ENCODE assay signal across 25 mouse cellular contexts in genomic region chr2:12026220-12026619, GRCm38 (mm10).
A peak's percentile ranks its signal among the peaks of the same experiment; 100 is the strongest.
DNase-seq lines count a peak whose midpoint lies in the region; ATAC-seq and TF ChIP-seq lines count a peak whose summit lies in the region.
"Had no signal": no experiment of that assay in that cellular context is flagged by ENCODE, and none has a peak within 500 bp of the region (broad histone marks: within the 10 kb centered on the region; RNA-seq: fewer than 3 reads in every experiment).

No protein-coding gene starts in this region.

- dilution Hi-C loops in CH12.LX (cut with MboI; ENCODE audit: extremely low pct_ligation_motif_present, extremely low pct_unique_long_range_greater_than_20kb, low sequenced_read_pairs), result no loop called here

- H3K36me3 ChIP-seq in CH12.LX (replicated peaks in 1 of 2; ENCODE audit: control insufficient read depth in 1 of 2, insufficient read depth in 1 of 2, low read length in 1 of 2), result no peaks in the 10 kb centered on the region
- no peaks in the 10 kb centered on the region for H3K36me3 ChIP-seq in stomach, postnatal 0 days (ENCODE audit: control insufficient read depth, insufficient read depth, low read length)
- no peaks in the 10 kb centered on the region for H3K36me3 ChIP-seq in hindbrain, embryonic 13.5 days
- H3K36me3 ChIP-seq: embryonic facial prominence, embryonic 10.5 days; G1E; heart, embryonic 15.5 days had no signal

- H3K9me3 ChIP-seq in CH12.LX (replicated peaks; ENCODE audit: low read length), result no peaks in the 10 kb centered on the region
- H3K9me3 ChIP-seq in stomach, postnatal 0 days (ENCODE audit: control insufficient read depth, low read length), result no peaks in the 10 kb centered on the region
- no peaks in the 10 kb centered on the region for H3K9me3 ChIP-seq in hindbrain, embryonic 13.5 days
- H3K9me3 ChIP-seq: embryonic facial prominence, embryonic 10.5 days; forebrain, embryonic 13.5 days; G1E; heart, embryonic 15.5 days had no signal

- no peak for ATAC-seq in stomach, postnatal 0 days (ENCODE audit: low FRiP score, low TSS enrichment)
- no peak for ATAC-seq in hindbrain, embryonic 13.5 days (ENCODE audit: low FRiP score)
- ATAC-seq: activated CD4-positive, CD25-positive, alpha-beta regulatory T cell, adult 4 months; CD4-positive, CD25-positive, alpha-beta regulatory T cell, adult 4 months; forebrain, embryonic 13.5 days; intestine, embryonic 16.5 days had no signal

- H3K4me1 ChIP-seq in CH12.LX (ENCODE audit: control insufficient read depth in 1 of 2, insufficient read depth in 2 of 2), result no peaks in the 10 kb centered on the region
- no peaks in the 10 kb centered on the region for H3K4me1 ChIP-seq in stomach, postnatal 0 days (replicated peaks; ENCODE audit: control insufficient read depth, insufficient read depth)
- 0 out of 2 replicates have a peak, but pooled peaks cover 3% of the 10 kb centered on the region for H3K4me1 ChIP-seq in hindbrain, embryonic 13.5 days (replicated peaks)
- H3K4me1 ChIP-seq: embryonic facial prominence, embryonic 10.5 days; forebrain, embryonic 13.5 days had no signal

- WGBS in stomach, postnatal 0 days, result 63% methylated on average over 1 of the region's 1 CpGs
- 67% methylated on average over 1 of the region's 1 CpGs for WGBS in hindbrain, embryonic 13.5 days

- TF ChIP-seq RAD21 in CH12.LX (IDR thresholded peaks at IDR 0.05; ENCODE audit: low read depth, low read length), result no peak

- DNase-seq in heart, adult 11 months, result peak; percentile 59
- DNase-seq in heart, adult 18-20 months, result no peak
- DNase-seq in CH12.LX (ENCODE audit: extremely low read depth), result peak; percentile 10
- DNase-seq in R1 (ENCODE audit: low read depth, low spot score), result peak; percentile 70
- DNase-seq in stomach, postnatal 0 days (ENCODE audit: low spot score), result no peak
- no peak for DNase-seq in urinary bladder, postnatal 4 days (ENCODE audit: low spot score in 2 of 2)
- DNase-seq: adrenal gland, adult 2 months; adrenal gland, postnatal 25 days; B cell, adult 2 months; cerebellum, adult 18-20 months; cerebellum, postnatal 10 days; gastrocnemius, adult 2 months; gastrocnemius, postnatal 25 days; heart, adult 2 months; heart, postnatal 14 days had no signal

- TF ChIP-seq EP300 in CH12.LX (IDR thresholded peaks at IDR 0.05; ENCODE audit: low read length), result no peak
- TF ChIP-seq EP300 in stomach, postnatal 0 days (optimal IDR thresholded peaks at IDR 0.05), result no peak

- H3K79me2 ChIP-seq in CH12.LX (replicated peaks; ENCODE audit: control insufficient read depth, extremely low read depth, insufficient read depth, poor library complexity, severe bottlenecking), result no peaks in the 10 kb centered on the region

- H3K9ac ChIP-seq in CH12.LX (ENCODE audit: insufficient read depth, low read depth), result no peak overlapping the region
- H3K9ac ChIP-seq in stomach, postnatal 0 days (ENCODE audit: low read length), result no peak overlapping the region
- no peak overlapping the region for H3K9ac ChIP-seq in hindbrain, embryonic 13.5 days
- H3K9ac ChIP-seq: forebrain, embryonic 13.5 days; heart, embryonic 15.5 days; hindbrain, embryonic 14.5 days had no signal

- TF ChIP-seq CTCF in CH12.LX (conservative IDR thresholded peaks at IDR 0.05 in 1 of 2, IDR thresholded peaks at IDR 0.05 in 1 of 2; ENCODE audit: low read depth in 2 of 2, low read length in 2 of 2), result peak in 1 of 2 experiments; percentile 20; a peak in 1 of 4 replicates
- 0 out of 2 replicates have a peak, but pooled peaks have one; percentile 14 for TF ChIP-seq CTCF in stomach, postnatal 0 days (IDR thresholded peaks at IDR 0.05; ENCODE audit: low read depth)

- no peak overlapping the region for H3K4me2 ChIP-seq in CH12.LX (ENCODE audit: insufficient read depth, low read depth, poor library complexity, severe bottlenecking)
- H3K4me2 ChIP-seq in stomach, postnatal 0 days (replicated peaks; ENCODE audit: low read depth), result no peak overlapping the region
- H3K4me2 ChIP-seq in hindbrain, embryonic 13.5 days, result no peak overlapping the region
- H3K4me2 ChIP-seq: forebrain, embryonic 13.5 days; heart, embryonic 11.5 days; heart, embryonic 15.5 days; hindbrain, embryonic 14.5 days had no signal

- H3K27me3 ChIP-seq in CH12.LX (replicated peaks), result no peaks in the 10 kb centered on the region
- no peaks in the 10 kb centered on the region for H3K27me3 ChIP-seq in stomach, postnatal 0 days (ENCODE audit: control insufficient read depth, insufficient read depth, low read length)
- peaks cover 3% of the 10 kb centered on the region; the same call in 1 of the 2 replicates for H3K27me3 ChIP-seq in hindbrain, embryonic 13.5 days
- H3K27me3 ChIP-seq: forebrain, embryonic 13.5 days; heart, embryonic 15.5 days had no signal

- H3K27ac ChIP-seq in CH12.LX (ENCODE audit: insufficient read depth, low read depth), result no peak overlapping the region
- H3K27ac ChIP-seq in stomach, postnatal 0 days (replicated peaks), result no peak overlapping the region
- H3K27ac ChIP-seq in hindbrain, embryonic 13.5 days, result no peak overlapping the region
- H3K27ac ChIP-seq: embryonic facial prominence, embryonic 10.5 days; forebrain, embryonic 13.5 days; gastrocnemius, adult 2 months; heart, adult 2 months; heart, embryonic 15.5 days; hindbrain, embryonic 14.5 days had no signal

- in situ Hi-C loops in CH12.LX (cut with MboI; ENCODE audit: low pct_ligation_motif_present, low pct_unique_long_range_greater_than_20kb, low sequenced_read_pairs), result no loop called here

- no peak for TF ChIP-seq POLR2A in CH12.LX (IDR thresholded peaks at IDR 0.05; ENCODE audit: low read depth, low read length)

- H3K4me3 ChIP-seq in CH12.LX (replicated peaks in 1 of 3; ENCODE audit: low read depth in 2 of 3, low read length in 2 of 3, poor library complexity in 1 of 3), result no peak overlapping the region
- H3K4me3 ChIP-seq in stomach, postnatal 0 days (ENCODE audit: low read depth, low read length), result no peak overlapping the region
- H3K4me3 ChIP-seq in hindbrain, embryonic 13.5 days, result no peak overlapping the region
- H3K4me3 ChIP-seq: embryonic facial prominence, embryonic 10.5 days; forebrain, embryonic 13.5 days; gastrocnemius, adult 2 months; heart, adult 2 months; heart, embryonic 15.5 days had no signal

TF ChIP-seq in CH12.LX, 34 proteins besides CTCF, POLR2A, EP300 and RAD21:
- no peak for TF ChIP-seq NELFE (IDR thresholded peaks at IDR 0.05; ENCODE audit: low read depth, low read length)
- no peak for TF ChIP-seq MAFK (IDR thresholded peaks at IDR 0.05; ENCODE audit: insufficient replicate concordance, low read length)
- TF ChIP-seq POLR2AphosphoS2 (IDR thresholded peaks at IDR 0.05; ENCODE audit: low read depth, low read length), result no peak
- no peak for TF ChIP-seq PAX5 (IDR thresholded peaks at IDR 0.05; ENCODE audit: low read length)
- TF ChIP-seq MAZ (IDR thresholded peaks at IDR 0.05; ENCODE audit: low read depth, low read length), result no peak
- no peak for TF ChIP-seq KAT2A (IDR thresholded peaks at IDR 0.05; ENCODE audit: insufficient replicate concordance, low read length)
- TF ChIP-seq CHD2 (IDR thresholded peaks at IDR 0.05; ENCODE audit: low read length), result no peak
- no peak for TF ChIP-seq TBP (conservative IDR thresholded peaks at IDR 0.05; ENCODE audit: low read depth, low read length)
- no peak for TF ChIP-seq ZNF384 (IDR thresholded peaks at IDR 0.05; ENCODE audit: low read depth, low read length)
- TF ChIP-seq TCF12 (IDR thresholded peaks at IDR 0.05; ENCODE audit: low read depth, low read length), result no peak

Comparison
In these comparisons a context has a peak if more than half of its experiments do, and no peak if none do; other contexts are left out.
1. DNase-seq: peak in heart, adult 11 months (single experiment), CH12.LX (single experiment) and R1 (single experiment); none in heart, adult 18-20 months (0 of 2), stomach, postnatal 0 days (single experiment) and urinary bladder, postnatal 4 days (0 of 2).